Mouse (Mus musculus) Patski (cell line): ENCODE data around the gene Rundc1. TPM values are rescaled to one million over a fixed set of nuclear protein-coding genes. Genes with fewer than 3 reads are reported as not detected.
"Not testable (repeated sequence)": the region's sequence is repeated elsewhere in the genome, so short reads cannot be mapped to it uniquely, and the experiment has no call there.

Experiments used
- ATAC-seq: fragments of 100-300 bp; one replicate; pipeline ENCODE4 v1.8.0; 2021
- CTCF ChIA-PET: fragments of 350-600 bp; sonication (Branson Sonifier 250); formaldehyde crosslinking; loops from one replicate; lab custom pipeline; 2022; ENCODE audit warnings: inconsistent platforms; lab: Charles Lee
- POLR2A ChIA-PET: fragments of 350-600 bp; sonication (Branson Sonifier 250); formaldehyde crosslinking; loops from one replicate; lab custom pipeline; 2022; ENCODE audit warnings: antibody characterized with exemption, inconsistent platforms; lab: Charles Lee
- DNase-seq: peaks from one replicate; pipeline ENCODE4 v3.0.0-alpha.2; 2011; ENCODE audit warnings: low read depth, low spot score
- H3K27me3 ChIP-seq: fragments of 371-371 bp; one replicate; pipeline ENCODE4 v1.5.1; 2021
- CTCF ChIP-seq: fragments of 100-300 bp; IDR thresholded peaks from one replicate; pipeline ENCODE4 v1.5.1; 2021
- in situ Hi-C: fragments of 300-500 bp; cut with MboI; formaldehyde crosslinking; loops from 3 replicates; pipeline ENCODE4 v1.11.1; 2018; ENCODE audit warnings: low pct_unique_long_range_greater_than_20kb, mixed read lengths
- polyA plus RNA-seq: library from polyadenylated mRNA; unstranded; gene quantifications from one replicate; pipeline ENCODE4 v1.2.3, GENCODE M21; 2021

Rundc1 gene
- polyA plus RNA-seq, 1 experiment from 2014 or later, result 26.1 TPM

- DNase-seq (no peak), ATAC-seq (peak; percentile 23)
- no peaks in the 10 kb centered on the region for H3K27me3 ChIP-seq
- in situ Hi-C loops, result loop anchor here (5.0 kb wide), 1 partner anchor 97 kb away; no protein-coding TSS in a partner anchor
- ChIA-PET CTCF (interaction anchor here (1.2 kb wide), 1 partner anchor 106 kb away, joined by 3 read pairs; no protein-coding TSS in a partner anchor), POLR2A (interaction anchor here (0.7 to 2.5 kb wide), 4 partner anchors 11 to 142 kb away, joined by 3 to 8 read pairs (median 4); partner anchors contain the start of gene Ifi35)
- TF ChIP-seq CTCF, result no peak
Measured at GRCm38 (mm10) chr11:101465101-101465868, 40.4 kb downstream of the Rundc1 start.

- in situ Hi-C loops, result loop anchor here (5.0 kb wide), 1 partner anchor 96 kb away; no protein-coding TSS in a partner anchor
- ATAC-seq (peak; percentile 22), DNase-seq (no peak)
- CTCF ChIA-PET, result interaction anchor here (1.2 kb wide), 2 partner anchors 50 to 89 kb away, joined by 3 to 4 read pairs; no protein-coding TSS in a partner anchor
- H3K27me3 ChIP-seq, result no peaks in the 10 kb centered on the region
- TF ChIP-seq CTCF, result no peak
- POLR2A ChIA-PET, result interaction anchor here (1.2 to 2.5 kb wide), 3 partner anchors 11 to 53 kb away, joined by 3 to 8 read pairs (median 6); no protein-coding TSS in a partner anchor
Measured at GRCm38 (mm10) chr11:101465869-101466551, 41.1 kb downstream of the Rundc1 start, which contains the start of gene Vat1. TSS of gene Vat1 (minus strand) at chr11:101466230.

GRCm38 (mm10) chr11:101466552-101466950 is 41.7 kb downstream of the Rundc1 start:
- ChIA-PET CTCF (interaction anchor here (1.1 to 1.8 kb wide), 4 partner anchors 48 to 96 kb away, joined by 3 to 10 read pairs (median 4); no protein-coding TSS in a partner anchor), POLR2A (interaction anchor here (1.2 to 2.5 kb wide), 3 partner anchors 17 to 87 kb away, joined by 3 to 8 read pairs (median 4); no protein-coding TSS in a partner anchor)
- not testable (repeated sequence) for DNase-seq, H3K27me3 ChIP-seq, ATAC-seq
- in situ Hi-C loops, result loop anchor here (5.0 kb wide), 1 partner anchor 96 kb away; no protein-coding TSS in a partner anchor

- DNase-seq (no peak), ATAC-seq (peak; percentile 58)
- CTCF ChIA-PET, result interaction anchor here (1.0 to 1.8 kb wide), 10 partner anchors 13 to 99 kb away, joined by 3 to 10 read pairs (median 3); no protein-coding TSS in a partner anchor
Measured at GRCm38 (mm10) chr11:101467477-101468262, 42.8 kb downstream of the Rundc1 start.

GRCm38 (mm10) chr11:101468263-101468688 is 43.4 kb downstream of the Rundc1 start:
- DNase-seq (no peak), ATAC-seq (no peak)
- in situ Hi-C loops, result loop anchor here (5.0 kb wide), 1 partner anchor 94 kb away; no protein-coding TSS in a partner anchor
- ChIA-PET CTCF (interaction anchor here (1.3 to 1.8 kb wide), 2 partner anchors 48 to 94 kb away, joined by 3 to 10 read pairs; no protein-coding TSS in a partner anchor), POLR2A (interaction anchor here (0.6 to 1.6 kb wide), 5 partner anchors 10 to 134 kb away, joined by 3 to 5 read pairs (median 4); no protein-coding TSS in a partner anchor)
- no peaks in the 10 kb centered on the region for H3K27me3 ChIP-seq
- no peak for TF ChIP-seq CTCF

More at GRCm38 (mm10) chr11:101467477-101468262, 42.8 kb downstream of the Rundc1 start:
- in situ Hi-C loops, result loop anchor here (5.0 kb wide), 1 partner anchor 95 kb away; no protein-coding TSS in a partner anchor
- POLR2A ChIA-PET, result interaction anchor here (0.6 to 1.6 kb wide), 4 partner anchors 50 to 134 kb away, joined by 3 to 5 read pairs (median 4); partner anchors contain the start of gene Aarsd1
- H3K27me3 ChIP-seq, result no peaks in the 10 kb centered on the region
- TF ChIP-seq CTCF, result no peak

- H3K27me3 ChIP-seq, result no peaks in the 10 kb centered on the region
- no peak for TF ChIP-seq CTCF
- ATAC-seq (no peak), DNase-seq (no peak)
- ChIA-PET CTCF (interaction anchor here (1.3 kb wide), 1 partner anchor 47 kb away, joined by 3 read pairs; no protein-coding TSS in a partner anchor), POLR2A (interaction anchor here (0.6 to 0.9 kb wide), 3 partner anchors 9 to 125 kb away, joined by 3 to 4 read pairs (median 3); no protein-coding TSS in a partner anchor)
- in situ Hi-C loops, result loop anchor here (5.0 kb wide), 1 partner anchor 94 kb away; no protein-coding TSS in a partner anchor
Measured at GRCm38 (mm10) chr11:101468731-101469130, 43.8 kb downstream of the Rundc1 start.

GRCm38 (mm10) chr11:101469155-101469554 is 44.3 kb downstream of the Rundc1 start:
- CTCF ChIA-PET, result interaction anchor here (1.3 kb wide), 1 partner anchor 47 kb away, joined by 3 read pairs; no protein-coding TSS in a partner anchor
- no peaks in the 10 kb centered on the region for H3K27me3 ChIP-seq
- POLR2A ChIA-PET, result interaction anchor here (0.6 to 0.9 kb wide), 3 partner anchors 9 to 124 kb away, joined by 3 to 4 read pairs (median 3); no protein-coding TSS in a partner anchor
- DNase-seq, result no peak
- TF ChIP-seq CTCF, result no peak
- no peak for ATAC-seq
- in situ Hi-C loops, result loop anchor here (5.0 kb wide), 1 partner anchor 93 kb away; no protein-coding TSS in a partner anchor

GRCm38 (mm10) chr11:101470206-101470605 is 45.3 kb downstream of the Rundc1 start:
- no peak for TF ChIP-seq CTCF
- DNase-seq (no peak), ATAC-seq (no peak)
- in situ Hi-C loops, result no loop called here
- CTCF ChIA-PET, result no interaction called here
- no peaks in the 10 kb centered on the region for H3K27me3 ChIP-seq
- POLR2A ChIA-PET, result interaction anchor here (0.8 kb wide), 1 partner anchor 14 kb away, joined by 3 read pairs; no protein-coding TSS in a partner anchor
